Mouse (Mus musculus) hindbrain, embryonic 11.5 days (tissue): ENCODE data around the gene Asic2. TPM values are rescaled to one million over a fixed set of nuclear protein-coding genes. Genes with fewer than 3 reads are reported as not detected.

Source experiments
- ATAC-seq: fragments of 200-750 bp; cut with Nextera tagmentation; 2 replicates; pipeline ENCODE4 v1.8.0; 2017; ENCODE audit warnings: mild to moderate bottlenecking, moderate TSS enrichment, moderate library complexity; ENCODE audit not compliant: low FRiP score
- DNase-seq: peaks from one replicate; pipeline ENCODE4 v3.0.0-alpha.2; 2015; ENCODE audit warnings: low spot score
- H3K27ac ChIP-seq: fragments of 300-500 bp; sonication (generic); 2 replicates; pipeline ENCODE4 v1.5.1; 2014; ENCODE audit warnings: mild to moderate bottlenecking, low read depth, low read length
- H3K27me3 ChIP-seq: fragments of 300-500 bp; sonication (generic); 2 replicates; pipeline ENCODE4 v1.6.1; 2014; ENCODE audit warnings: mild to moderate bottlenecking, low read length, moderate library complexity, mixed read lengths; ENCODE audit not compliant: control insufficient read depth, insufficient read depth
- H3K36me3 ChIP-seq: fragments of 300-500 bp; sonication (generic); 2 replicates; pipeline ENCODE4 v1.6.1; 2014; ENCODE audit warnings: mild to moderate bottlenecking, low read length, moderate library complexity, mixed read lengths; ENCODE audit not compliant: control insufficient read depth, insufficient read depth
- H3K4me1 ChIP-seq: fragments of 300-500 bp; sonication (generic); replicated peaks from 2 replicates; pipeline ENCODE4 v1.6.1; 2014; ENCODE audit warnings: low read length, mixed read lengths; ENCODE audit not compliant: control insufficient read depth, insufficient read depth
- H3K4me2 ChIP-seq: fragments of 300-500 bp; sonication (generic); replicated peaks from 2 replicates; pipeline ENCODE4 v1.6.1; 2014; ENCODE audit warnings: mild to moderate bottlenecking, low read depth, low read length
- H3K4me3 ChIP-seq: fragments of 300-500 bp; sonication (generic); 2 replicates; pipeline ENCODE4 v1.5.1; 2014; ENCODE audit warnings: low read depth, low read length
- H3K9ac ChIP-seq: fragments of 300-500 bp; sonication (generic); 2 replicates; pipeline ENCODE4 v1.6.1; 2014; ENCODE audit warnings: low read depth, low read length
- H3K9me3 ChIP-seq: fragments of 300-500 bp; sonication (generic); 2 replicates; pipeline ENCODE4 v1.6.1; 2016; ENCODE audit warnings: low read length; ENCODE audit not compliant: control insufficient read depth
- WGBS: fragments of 180-500 bp; shearing (Covaris S2); extraction: QIAGEN DNeasy Blood & Tissue Kit; methylation state at CpG from one replicate; pipeline ENCODE4 v1.1.7; 2014; 5-methylcytosine and 5-hydroxymethylcytosine counted together
- polyA plus RNA-seq: library from polyadenylated mRNA; unstranded; fragments of >200 nt; fragmentation: Nextera tagmentation; extraction: Ambion mirVana; gene quantifications from 2 replicates; pipeline ENCODE4 v1.2.1, GENCODE M21; 2014

Gene Asic2
- polyA plus RNA-seq, 1 experiment from 2014 or later, result 1.7 TPM

DNA sequence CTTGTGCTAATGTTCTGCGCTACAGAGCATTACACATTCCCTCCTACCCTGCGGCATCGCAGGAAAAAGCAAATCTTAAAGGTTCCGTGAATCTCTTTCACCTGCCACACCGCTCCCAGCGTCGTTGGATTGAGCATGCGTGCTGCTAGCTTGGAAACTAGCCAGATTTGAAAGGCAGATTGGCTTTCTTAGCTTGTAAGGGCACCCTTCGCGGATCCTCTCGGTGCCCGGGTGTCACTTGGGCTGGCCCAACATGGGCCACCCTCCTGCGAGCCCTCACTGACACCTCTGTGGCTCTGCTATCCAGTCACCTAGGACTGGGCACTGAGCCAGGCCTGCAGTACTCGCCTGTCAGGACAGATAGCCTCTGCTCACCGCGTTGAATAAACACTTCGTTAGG is 380.3 kb downstream of the Asic2 start:
- H3K27ac ChIP-seq, result no peak overlapping the region
- WGBS, result 79% methylated on average over 17 of the region's 17 CpGs
- DNase-seq, result no peak
- ATAC-seq, result no peak
- H3K4me1 ChIP-seq, result peaks cover 3% of the 10 kb centered on the region; the same call in 1 of the 2 replicates
- H3K4me2 ChIP-seq, result no peak overlapping the region
- H3K36me3 ChIP-seq, result no peaks in the 10 kb centered on the region
- H3K9me3 ChIP-seq, result no peaks in the 10 kb centered on the region
- H3K9ac ChIP-seq, result no peak overlapping the region
- H3K27me3 ChIP-seq, result no peaks in the 10 kb centered on the region; the same call in 1 of the 2 replicates
- H3K4me3 ChIP-seq, result no peak overlapping the region

DNA sequence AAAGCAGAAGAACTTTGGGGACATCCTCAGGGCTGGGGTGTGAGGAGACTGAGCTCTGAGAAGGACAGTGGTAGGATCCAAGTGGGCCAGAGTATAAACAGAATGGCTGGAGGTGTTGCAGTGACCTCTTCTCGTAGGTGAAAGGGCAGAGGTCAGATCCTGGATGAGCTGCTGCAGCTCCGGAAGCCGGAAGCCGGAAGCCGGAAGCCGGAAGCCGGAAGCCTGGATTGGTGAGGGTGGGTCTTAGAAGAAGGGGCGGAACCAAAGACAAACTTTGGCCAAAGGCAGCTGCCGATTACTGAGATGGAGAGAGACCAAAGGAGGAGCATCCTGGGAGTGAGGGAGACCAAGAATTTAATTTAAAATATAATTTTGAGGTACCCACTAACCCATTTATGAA is 381.1 kb downstream of the Asic2 start:
- WGBS, result 81% methylated on average over 9 of the region's 9 CpGs
- H3K4me2 ChIP-seq, result no peak overlapping the region
- no peak overlapping the region for H3K9ac ChIP-seq
- no peak overlapping the region for H3K27ac ChIP-seq
- H3K4me1 ChIP-seq, result peaks cover 3% of the 10 kb centered on the region; the same call in 1 of the 2 replicates
- H3K27me3 ChIP-seq, result no peaks in the 10 kb centered on the region; the same call in 1 of the 2 replicates
- DNase-seq (no peak), ATAC-seq (no peak)
- H3K36me3 ChIP-seq, result no peaks in the 10 kb centered on the region
- H3K4me3 ChIP-seq, result no peak overlapping the region
- no peaks in the 10 kb centered on the region for H3K9me3 ChIP-seq

DNA sequence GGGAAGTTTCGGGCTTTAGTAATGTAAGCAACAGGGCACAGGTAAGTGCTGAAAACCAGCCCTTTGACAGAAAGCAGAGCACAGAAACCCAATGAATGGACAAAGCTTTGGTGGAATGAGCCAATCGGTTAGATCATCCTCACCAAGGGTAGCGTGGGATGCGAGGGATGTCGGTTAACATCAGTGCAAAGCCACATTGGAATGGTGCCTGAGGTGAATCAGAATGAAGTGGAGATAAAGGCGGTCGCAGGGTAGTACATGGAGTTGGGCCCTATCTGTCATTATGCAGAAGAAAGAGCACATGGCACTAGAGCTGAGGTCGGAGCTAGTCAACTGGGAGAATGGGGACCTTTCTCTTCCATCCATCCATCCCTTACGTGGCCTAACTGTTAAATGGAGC is 383.8 kb downstream of the Asic2 start:
- peaks cover 3% of the 10 kb centered on the region; the same call in 1 of the 2 replicates for H3K4me1 ChIP-seq
- WGBS, result 95% methylated on average over 9 of the region's 9 CpGs
- no peak overlapping the region for H3K9ac ChIP-seq
- H3K27ac ChIP-seq, result no peak overlapping the region
- ATAC-seq, result no peak
- no peaks in the 10 kb centered on the region; the same call in 1 of the 2 replicates for H3K27me3 ChIP-seq
- no peak overlapping the region for H3K4me2 ChIP-seq
- no peaks in the 10 kb centered on the region for H3K36me3 ChIP-seq
- H3K4me3 ChIP-seq, result no peak overlapping the region
- H3K9me3 ChIP-seq, result no peaks in the 10 kb centered on the region
- DNase-seq, result no peak

DNA sequence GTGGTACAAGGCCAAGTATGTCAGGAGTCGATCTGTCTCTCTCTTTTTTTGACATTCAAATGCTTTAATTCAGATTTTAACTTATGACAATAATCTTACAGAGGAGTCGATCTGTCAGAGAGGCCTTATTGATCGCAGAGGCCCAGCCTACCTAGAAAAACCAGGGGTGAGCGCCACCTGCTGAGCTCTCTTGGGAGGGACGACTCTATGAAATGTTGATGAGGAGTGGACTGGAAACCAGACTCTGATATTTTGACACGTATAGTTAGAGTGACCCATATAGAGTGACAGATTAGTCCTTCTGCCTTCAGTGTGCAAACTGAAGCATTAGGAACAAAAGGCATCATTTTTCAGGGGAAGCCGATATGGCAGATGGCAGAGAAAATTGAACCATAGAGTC is 385.1 kb downstream of the Asic2 start:
- no peaks in the 10 kb centered on the region for H3K27me3 ChIP-seq
- ATAC-seq (no peak), DNase-seq (peak; percentile 30)
- H3K27ac ChIP-seq, result no peak overlapping the region
- WGBS, result 63% methylated on average over 7 of the region's 7 CpGs
- H3K4me1 ChIP-seq, result peaks cover 3% of the 10 kb centered on the region; the same call in 1 of the 2 replicates
- no peaks in the 10 kb centered on the region for H3K9me3 ChIP-seq
- no peaks in the 10 kb centered on the region for H3K36me3 ChIP-seq
- H3K4me3 ChIP-seq, result no peak overlapping the region
- no peak overlapping the region for H3K4me2 ChIP-seq
- H3K9ac ChIP-seq, result no peak overlapping the region

DNA sequence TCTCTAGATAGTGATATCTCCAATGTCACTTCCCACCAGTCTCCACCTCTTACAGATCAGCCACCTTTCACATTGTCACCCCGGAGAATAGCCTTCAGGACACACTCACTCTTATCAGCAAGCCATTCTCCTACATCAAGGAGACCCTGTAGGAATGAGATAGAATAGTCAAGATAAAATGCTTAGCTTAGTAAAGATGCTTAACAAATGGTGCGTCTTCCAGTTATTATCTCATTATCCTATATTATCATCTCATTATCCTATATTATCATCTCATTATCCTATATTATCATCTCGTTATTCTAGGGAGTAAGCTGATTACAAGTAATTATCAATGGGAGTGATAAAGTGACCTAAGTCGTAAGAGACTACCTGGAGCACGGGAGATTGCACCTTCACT is 386.1 kb downstream of the Asic2 start:
- 70% methylated on average over 5 of the region's 5 CpGs for WGBS
- no peak for ATAC-seq
- no peak overlapping the region for H3K4me2 ChIP-seq

DNA sequence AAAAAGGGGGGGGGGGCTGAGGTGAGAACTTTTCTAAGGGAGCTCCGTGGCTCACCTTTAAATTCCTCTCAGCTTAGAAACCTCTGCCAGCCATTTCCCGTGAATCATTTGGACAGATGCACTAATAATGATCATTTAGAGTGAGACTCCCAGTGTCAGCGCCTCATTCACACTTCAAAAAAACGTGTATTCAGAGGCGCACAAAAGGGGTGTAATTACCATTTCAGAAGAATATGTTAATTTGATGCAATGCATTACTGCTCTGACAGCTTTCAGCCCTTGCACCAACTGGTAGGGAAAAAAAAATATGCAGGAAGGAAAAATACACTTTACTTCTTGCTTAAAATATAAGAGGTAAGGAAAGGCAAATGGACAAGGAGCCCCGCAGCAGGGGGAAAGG is 388.5 kb downstream of the Asic2 start:
- Histone ChIP-seq H3K4me1 (peaks cover 3% of the 10 kb centered on the region; the same call in 1 of the 2 replicates), H3K4me3 (no peak overlapping the region), H3K9me3 (no peaks in the 10 kb centered on the region), H3K27me3 (no peaks in the 10 kb centered on the region), H3K27ac (no peak overlapping the region), H3K9ac (no peak overlapping the region), H3K4me2 (no peak overlapping the region), H3K36me3 (no peaks in the 10 kb centered on the region)
- ATAC-seq, result no peak
- WGBS, result 27% methylated on average over 6 of the region's 6 CpGs
- peak; percentile 14 for DNase-seq

More for the DNA sequence above, 386.1 kb downstream of the Asic2 start:
- Histone ChIP-seq H3K36me3 (no peaks in the 10 kb centered on the region), H3K9me3 (no peaks in the 10 kb centered on the region), H3K9ac (no peak overlapping the region), H3K27me3 (no peaks in the 10 kb centered on the region), H3K27ac (no peak overlapping the region), H3K4me3 (no peak overlapping the region), H3K4me1 (peaks cover 3% of the 10 kb centered on the region; the same call in 1 of the 2 replicates)
- no peak for DNase-seq

DNA sequence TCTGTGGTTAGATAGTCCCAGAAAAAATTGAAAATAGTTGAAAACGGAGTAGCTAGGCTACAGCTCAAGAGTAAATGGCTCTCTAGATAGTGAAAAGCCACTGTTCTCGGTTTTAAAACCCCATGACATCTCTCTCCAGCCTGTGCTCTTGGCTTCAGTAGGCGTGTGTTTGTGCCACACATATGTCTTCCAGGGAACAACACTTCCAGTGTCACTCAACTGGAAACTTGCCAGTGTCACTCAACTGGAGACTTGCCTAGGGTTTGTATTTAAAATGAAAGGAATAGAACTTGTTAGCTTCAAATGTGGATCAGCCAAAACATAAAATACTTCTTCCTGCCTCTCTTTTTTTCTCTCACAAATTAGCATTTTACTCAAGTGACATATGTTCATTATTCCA is 397.9 kb downstream of the Asic2 start:
- Histone ChIP-seq H3K4me1 (no peaks in the 10 kb centered on the region), H3K9me3 (no peaks in the 10 kb centered on the region), H3K4me2 (no peak overlapping the region), H3K27ac (no peak overlapping the region), H3K27me3 (no peaks in the 10 kb centered on the region), H3K9ac (no peak overlapping the region), H3K4me3 (no peak overlapping the region), H3K36me3 (no peaks in the 10 kb centered on the region)
- WGBS, result 78% methylated on average over 3 of the region's 3 CpGs
- DNase-seq (no peak), ATAC-seq (no peak)

DNA sequence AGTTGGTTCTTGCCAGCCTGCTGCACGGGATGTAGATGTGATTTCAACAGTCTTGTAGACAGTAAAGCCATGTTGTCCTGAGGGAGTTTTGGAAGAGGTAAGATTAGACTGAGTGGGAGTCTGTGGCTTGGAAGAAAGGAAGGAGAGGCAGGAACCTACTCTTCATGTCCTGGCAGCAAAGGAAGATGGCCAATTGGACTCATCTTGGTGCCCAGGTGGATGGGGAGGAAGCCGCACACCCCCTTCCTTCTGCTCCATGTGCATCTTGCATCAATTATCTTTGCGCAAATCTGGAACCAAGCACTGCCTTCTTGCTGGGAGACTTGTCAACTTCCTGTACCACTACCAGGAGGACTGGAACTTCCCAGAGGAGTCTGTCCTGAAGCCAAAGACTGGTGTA is 403.4 kb downstream of the Asic2 start:
- H3K27ac ChIP-seq, result no peak overlapping the region
- no peak overlapping the region for H3K4me3 ChIP-seq
- DNase-seq, result no peak
- no peaks in the 10 kb centered on the region for H3K9me3 ChIP-seq
- ATAC-seq, result no peak
- H3K27me3 ChIP-seq, result no peaks in the 10 kb centered on the region
- WGBS, result 91% methylated on average over 3 of the region's 3 CpGs
- no peak overlapping the region for H3K4me2 ChIP-seq
- H3K4me1 ChIP-seq, result no peaks in the 10 kb centered on the region
- H3K36me3 ChIP-seq, result no peaks in the 10 kb centered on the region
- no peak overlapping the region for H3K9ac ChIP-seq

DNA sequence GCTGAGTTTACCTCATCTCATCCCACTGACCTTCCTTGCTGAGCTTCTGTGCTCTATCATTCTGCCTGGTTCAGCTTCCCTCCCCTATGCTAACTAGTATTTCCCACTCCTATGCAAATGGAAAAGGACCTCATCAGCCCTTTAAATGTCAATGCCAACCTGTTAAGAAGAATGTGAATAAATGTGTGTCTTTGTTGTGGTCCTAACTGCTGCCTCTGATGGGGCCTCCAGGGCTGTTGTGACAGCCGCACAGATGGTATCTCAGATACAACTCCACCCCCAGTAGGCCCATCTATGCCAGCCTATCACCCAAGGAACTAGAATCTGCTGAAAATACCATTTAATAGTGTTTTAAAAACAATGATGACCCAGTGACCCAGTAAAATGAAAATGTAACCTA is 407.9 kb downstream of the Asic2 start:
- Histone ChIP-seq H3K36me3 (no peaks in the 10 kb centered on the region), H3K9ac (no peak overlapping the region), H3K9me3 (no peaks in the 10 kb centered on the region), H3K4me3 (no peak overlapping the region), H3K4me2 (no peak overlapping the region), H3K27me3 (no peaks in the 10 kb centered on the region), H3K4me1 (no peaks in the 10 kb centered on the region), H3K27ac (no peak overlapping the region)
- ATAC-seq, result no peak
- 92% methylated on average over 1 of the region's 1 CpGs for WGBS
- DNase-seq, result no peak
